Mouse (Mus musculus): ENCODE results near the gene Gm13057. TPM values are rescaled to one million over a fixed set of nuclear protein-coding genes. Genes with fewer than 3 reads are reported as not detected.
"Not testable (repeated sequence)": the region's sequence is repeated elsewhere in the genome, so short reads cannot be mapped to it uniquely, and the experiment has no call there.

Gm13057 gene
- not detected in 2 replicates for polyA plus RNA-seq (2015; fragmentation: Nextera tagmentation; extraction: Ambion mirVana)

DNA sequence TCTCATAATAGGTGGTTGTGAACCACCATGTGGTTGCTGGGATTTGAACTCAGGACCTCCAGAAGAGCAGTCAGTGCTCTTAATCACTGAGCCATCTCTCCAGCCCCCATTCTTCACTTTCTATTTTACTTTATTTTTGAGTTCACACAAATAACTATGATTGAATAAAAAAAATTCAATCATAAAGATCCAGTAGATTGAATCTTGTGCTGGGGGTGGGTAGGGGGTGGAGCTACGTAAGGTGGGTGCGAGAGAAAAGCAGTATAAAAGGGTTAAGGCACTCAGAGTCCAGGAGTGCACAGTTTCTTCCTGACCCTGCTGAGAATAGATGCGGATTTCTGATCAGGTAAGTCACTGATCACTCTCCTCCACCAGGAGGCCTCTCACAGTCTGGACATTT is at the start of gene Gm13057, which contains the start of gene BC080695:
Gene Gm13057 (plus strand): TSS at position 310 of the 400 bp plus-strand sequence.
Gene BC080695 (plus strand): TSS at position 301 of the 400 bp plus-strand sequence.
- H3K4me2 ChIP-seq (ENCODE audit: low read length); H3K4me1 ChIP-seq (ENCODE audit: control insufficient read depth, insufficient read depth, low read depth, low read length); ATAC-seq; H3K27me3 ChIP-seq (replicated peaks; ENCODE audit: control insufficient read depth, insufficient read depth, low read length); H3K27ac ChIP-seq (ENCODE audit: low read depth, low read length); H3K9me3 ChIP-seq (ENCODE audit: control insufficient read depth, low read length); H3K36me3 ChIP-seq (ENCODE audit: control insufficient read depth, insufficient read depth, low read length); H3K9ac ChIP-seq (ENCODE audit: low read depth, low read length); H3K4me3 ChIP-seq (ENCODE audit: low read length): not testable (repeated sequence)
- whole genome bisulfite sequencing: no CpG with 5 or more reads among the region's 3 CpGs

DNA sequence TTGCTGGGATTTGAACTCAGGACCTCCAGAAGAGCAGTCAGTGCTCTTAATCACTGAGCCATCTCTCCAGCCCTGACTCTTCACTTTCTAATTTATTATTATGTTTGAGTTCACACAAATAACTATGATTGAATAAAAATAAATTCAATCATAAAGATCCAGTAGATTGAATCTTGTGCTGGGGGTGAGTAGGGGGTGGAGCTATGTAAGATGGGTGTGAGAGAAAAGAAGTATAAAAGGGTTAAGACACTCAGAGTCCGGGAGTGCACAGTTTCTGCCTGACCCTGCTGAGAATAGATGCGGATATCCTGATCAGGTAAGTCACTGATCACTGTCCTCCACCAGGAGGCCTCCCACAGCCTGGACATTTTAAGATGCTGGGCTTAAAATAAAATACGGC is 40.5 kb upstream of the Gm13057 start, which contains the start of gene Gm13043:
Gene Gm13043 (plus strand): TSS at position 301 of the 400 bp plus-strand sequence.
- H3K27ac ChIP-seq (ENCODE audit: low read depth, low read length): no peak within 1 kb of the TSS
- H3K27me3 ChIP-seq (replicated peaks; ENCODE audit: control insufficient read depth, insufficient read depth, low read length): no peaks in the 10 kb centered on the region
- 86% methylated on average over 3 of the region's 3 CpGs for whole genome bisulfite sequencing

DNA sequence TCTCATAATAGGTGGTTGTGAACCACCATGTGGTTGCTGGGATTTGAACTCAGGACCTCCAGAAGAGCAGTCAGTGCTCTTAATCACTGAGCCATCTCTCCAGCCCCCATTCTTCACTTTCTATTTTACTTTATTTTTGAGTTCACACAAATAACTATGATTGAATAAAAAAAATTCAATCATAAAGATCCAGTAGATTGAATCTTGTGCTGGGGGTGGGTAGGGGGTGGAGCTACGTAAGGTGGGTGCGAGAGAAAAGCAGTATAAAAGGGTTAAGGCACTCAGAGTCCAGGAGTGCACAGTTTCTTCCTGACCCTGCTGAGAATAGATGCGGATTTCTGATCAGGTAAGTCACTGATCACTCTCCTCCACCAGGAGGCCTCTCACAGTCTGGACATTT is 15.9 kb upstream of the Gm13057 start, which contains the start of gene Gm13040:
Gene Gm13040 (plus strand): TSS at position 301 of the 400 bp plus-strand sequence.
- H3K4me3 ChIP-seq (ENCODE audit: low read length); H3K27me3 ChIP-seq (replicated peaks; ENCODE audit: control insufficient read depth, insufficient read depth, low read length); H3K4me2 ChIP-seq (ENCODE audit: low read length); H3K36me3 ChIP-seq (ENCODE audit: control insufficient read depth, insufficient read depth, low read length); H3K9me3 ChIP-seq (ENCODE audit: control insufficient read depth, low read length); H3K4me1 ChIP-seq (ENCODE audit: control insufficient read depth, insufficient read depth, low read depth, low read length); H3K27ac ChIP-seq (ENCODE audit: low read depth, low read length); H3K9ac ChIP-seq (ENCODE audit: low read depth, low read length); ATAC-seq: not testable (repeated sequence)
- no CpG with 5 or more reads among the region's 3 CpGs for WGBS

More for the DNA sequence above, 40.5 kb upstream of the Gm13057 start, which contains the start of gene Gm13043:
- no peak within 1 kb of the TSS for H3K4me3 ChIP-seq (ENCODE audit: low read length)
- H3K4me2 ChIP-seq (ENCODE audit: low read length): no peak within 1 kb of the TSS
- H3K36me3 ChIP-seq (ENCODE audit: control insufficient read depth, insufficient read depth, low read length): no peaks in the 10 kb centered on the region
- H3K9me3 ChIP-seq (ENCODE audit: control insufficient read depth, low read length): no peaks in the 10 kb centered on the region
- no peak within 1 kb of the TSS for H3K9ac ChIP-seq (ENCODE audit: low read depth, low read length)
- H3K4me1 ChIP-seq (ENCODE audit: control insufficient read depth, insufficient read depth, low read depth, low read length): no peaks in the 10 kb centered on the region
- no peak for ATAC-seq

Other genes starting within 250 kb of the Gm13057 start
- 0.38 and 0.69 TPM in 2 replicates for gene Lrrc38, start 202.0 kb upstream of the Gm13057 start, polyA plus RNA-seq (2015; fragmentation: Nextera tagmentation; extraction: Ambion mirVana)
- gene Pramel1, start 157.3 kb upstream of the Gm13057 start, polyA plus RNA-seq (2015; fragmentation: Nextera tagmentation; extraction: Ambion mirVana): not detected in 2 replicates
- gene Pramef8, start 139.3 kb upstream of the Gm13057 start, polyA plus RNA-seq (2015; fragmentation: Nextera tagmentation; extraction: Ambion mirVana): 21.7 and 23.2 TPM in 2 replicates
- gene Oog4, start 101.4 kb upstream of the Gm13057 start, polyA plus RNA-seq (2015; fragmentation: Nextera tagmentation; extraction: Ambion mirVana): not detected in 2 replicates
- gene Gm13043, start 40.4 kb upstream of the Gm13057 start, polyA plus RNA-seq (2015; fragmentation: Nextera tagmentation; extraction: Ambion mirVana): not detected in 2 replicates
- gene Gm13040, start 15.8 kb upstream of the Gm13057 start, polyA plus RNA-seq (2015; fragmentation: Nextera tagmentation; extraction: Ambion mirVana): not detected in 2 replicates
- not detected in 2 replicates for gene BC080695, start within 50 bp of the Gm13057 start, polyA plus RNA-seq (2015; fragmentation: Nextera tagmentation; extraction: Ambion mirVana)
- gene Gm13083, start 63.3 kb downstream of the Gm13057 start, polyA plus RNA-seq (2015; fragmentation: Nextera tagmentation; extraction: Ambion mirVana): not detected in 2 replicates
- not detected in 2 replicates for gene Gm13088, start 105.5 kb downstream of the Gm13057 start, polyA plus RNA-seq (2015; fragmentation: Nextera tagmentation; extraction: Ambion mirVana)
- gene Gm13089, start 151.0 kb downstream of the Gm13057 start, polyA plus RNA-seq (2015; fragmentation: Nextera tagmentation; extraction: Ambion mirVana): not detected in 2 replicates
- not detected in 2 replicates for gene Gm13078, start 167.7 kb downstream of the Gm13057 start, polyA plus RNA-seq (2015; fragmentation: Nextera tagmentation; extraction: Ambion mirVana)
- gene Gm13023, start 237.6 kb downstream of the Gm13057 start, polyA plus RNA-seq (2015; fragmentation: Nextera tagmentation; extraction: Ambion mirVana): not detected in 2 replicates

Measured in hindbrain, embryonic 16.5 days (tissue).